Mouse (Mus musculus): ENCODE results near the gene Taf4. TPM values are rescaled to one million over a fixed set of nuclear protein-coding genes. Genes with fewer than 3 reads are reported as not detected.

Gene Taf4
- polyA plus RNA-seq, 1 experiment from 2014 or later, result 2.1 TPM

GRCm38 (mm10) chr2:179934165-179934564 is 42.3 kb downstream of the Taf4 start:
- Histone ChIP-seq H3K4me2 (no peak overlapping the region), H3K36me3 (peaks cover 16% of the 10 kb centered on the region), H3K9ac (no peak overlapping the region), H3K9me3 (replicated peaks) (no peaks in the 10 kb centered on the region), H3K4me1 (replicated peaks) (no peaks in the 10 kb centered on the region), H3K27me3 (no peaks in the 10 kb centered on the region), H3K4me3 (no peak overlapping the region), H3K27ac (no peak overlapping the region)
- WGBS, result 79% methylated on average over 3 of the region's 3 CpGs
- ATAC-seq (replicated peaks; ENCODE audit: insufficient number of reproducible peaks, insufficient read depth, low FRiP score, low read depth), result no peak

GRCm38 (mm10) chr2:179931741-179932140 is 44.7 kb downstream of the Taf4 start:
- no peak for ATAC-seq (replicated peaks; ENCODE audit: insufficient number of reproducible peaks, insufficient read depth, low FRiP score, low read depth)
- Histone ChIP-seq H3K27ac (no peak overlapping the region), H3K4me3 (no peak overlapping the region), H3K4me2 (no peak overlapping the region), H3K9me3 (replicated peaks) (no peaks in the 10 kb centered on the region), H3K9ac (no peak overlapping the region), H3K27me3 (no peaks in the 10 kb centered on the region), H3K36me3 (peaks cover 16% of the 10 kb centered on the region), H3K4me1 (replicated peaks) (no peaks in the 10 kb centered on the region)
- WGBS, result 87% methylated on average over 16 of the region's 16 CpGs

DNA sequence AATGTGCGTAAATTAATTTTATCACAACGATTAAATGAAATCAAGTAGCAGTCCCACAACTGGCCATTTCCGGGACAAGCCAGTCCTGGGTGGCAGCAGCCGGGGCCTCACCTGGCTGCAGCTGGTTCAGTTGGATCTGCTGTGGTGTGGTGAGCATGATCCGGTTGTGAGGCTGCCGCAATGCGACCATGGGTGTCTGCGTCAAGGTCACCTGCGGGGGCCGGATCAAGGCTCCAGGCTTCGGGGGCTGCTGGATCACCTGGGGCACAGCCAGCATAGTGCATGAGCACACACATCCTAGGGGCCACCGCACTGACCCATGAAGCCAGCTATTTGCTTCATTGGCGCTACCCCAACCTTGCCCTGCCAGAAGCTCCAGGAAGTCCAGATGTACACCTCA is 47.3 kb downstream of the Taf4 start:
- Histone ChIP-seq H3K27me3 (no peaks in the 10 kb centered on the region), H3K4me2 (no peak overlapping the region), H3K27ac (no peak overlapping the region), H3K4me1 (replicated peaks) (no peaks in the 10 kb centered on the region), H3K9me3 (replicated peaks) (no peaks in the 10 kb centered on the region), H3K36me3 (peaks cover 37% of the 10 kb centered on the region), H3K9ac (no peak overlapping the region), H3K4me3 (no peak overlapping the region)
- 91% methylated on average over 13 of the region's 13 CpGs for WGBS
- ATAC-seq (replicated peaks; ENCODE audit: insufficient number of reproducible peaks, insufficient read depth, low FRiP score, low read depth), result no peak

DNA sequence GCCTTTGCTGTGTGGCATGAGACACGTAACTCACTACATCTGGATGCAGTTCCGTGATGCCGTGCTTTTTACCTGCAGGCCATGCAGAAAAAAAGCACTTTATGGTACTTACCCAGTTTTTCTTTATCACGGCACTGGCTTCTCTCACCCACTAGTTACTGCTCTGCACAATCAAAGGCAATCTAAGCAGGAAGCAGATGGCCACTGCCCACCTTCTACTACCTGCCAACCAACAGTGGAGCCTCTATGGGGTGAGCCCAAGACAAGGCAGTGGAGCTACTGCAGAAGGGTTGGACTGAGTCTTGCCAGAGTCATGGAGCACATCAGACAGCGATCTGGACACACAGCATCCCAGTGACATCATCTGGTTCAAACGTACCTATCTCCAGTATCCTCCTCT is 52.4 kb downstream of the Taf4 start:
- 89% methylated on average over 6 of the region's 6 CpGs for WGBS
- Histone ChIP-seq H3K4me3 (no peak overlapping the region), H3K9ac (no peak overlapping the region), H3K4me2 (no peak overlapping the region), H3K9me3 (replicated peaks) (no peaks in the 10 kb centered on the region), H3K36me3 (peaks cover 60% of the 10 kb centered on the region), H3K27ac (no peak overlapping the region), H3K27me3 (no peaks in the 10 kb centered on the region), H3K4me1 (replicated peaks) (no peaks in the 10 kb centered on the region)
- ATAC-seq (replicated peaks; ENCODE audit: insufficient number of reproducible peaks, insufficient read depth, low FRiP score, low read depth), result no peak

DNA sequence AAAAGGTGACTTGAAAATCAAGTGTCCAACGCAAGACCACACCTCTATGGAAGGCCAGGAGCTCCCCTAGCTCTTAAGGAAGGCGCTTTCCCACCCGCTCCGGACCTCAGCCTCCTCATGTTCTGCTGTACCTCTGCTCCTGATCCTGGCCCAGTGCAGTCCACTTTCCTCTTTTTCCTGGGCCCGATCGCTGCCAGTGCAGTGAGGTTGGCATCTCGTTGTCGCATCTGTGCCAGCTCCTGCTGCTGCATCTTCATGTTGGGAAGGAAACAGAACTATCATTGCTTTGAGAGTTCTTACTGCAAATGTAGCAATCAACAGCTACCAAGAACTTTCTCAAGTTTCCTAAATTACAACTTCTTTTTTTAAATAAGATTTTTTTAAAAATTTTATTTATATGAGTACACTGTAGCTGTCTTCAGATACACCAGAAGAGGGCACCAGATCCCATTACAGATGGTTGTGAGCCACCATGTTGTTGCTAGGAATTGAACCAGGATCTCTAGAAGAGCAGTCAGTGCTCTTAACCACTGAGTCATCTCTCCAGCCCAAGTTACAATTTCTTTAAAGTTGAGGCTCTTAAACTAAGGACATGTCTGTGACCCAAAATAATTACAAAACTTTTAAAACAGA is 55.3 kb downstream of the Taf4 start:
- Histone ChIP-seq H3K27ac (no peak overlapping the region), H3K9me3 (replicated peaks) (no peaks in the 10 kb centered on the region), H3K9ac (no peak overlapping the region), H3K4me3 (no peak overlapping the region), H3K4me1 (replicated peaks) (no peaks in the 10 kb centered on the region), H3K4me2 (no peak overlapping the region), H3K36me3 (peaks cover 68% of the 10 kb centered on the region), H3K27me3 (no peaks in the 10 kb centered on the region)
- 92% methylated on average over 8 of the region's 8 CpGs for WGBS
- ATAC-seq (replicated peaks; ENCODE audit: insufficient number of reproducible peaks, insufficient read depth, low FRiP score, low read depth), result no peak

DNA sequence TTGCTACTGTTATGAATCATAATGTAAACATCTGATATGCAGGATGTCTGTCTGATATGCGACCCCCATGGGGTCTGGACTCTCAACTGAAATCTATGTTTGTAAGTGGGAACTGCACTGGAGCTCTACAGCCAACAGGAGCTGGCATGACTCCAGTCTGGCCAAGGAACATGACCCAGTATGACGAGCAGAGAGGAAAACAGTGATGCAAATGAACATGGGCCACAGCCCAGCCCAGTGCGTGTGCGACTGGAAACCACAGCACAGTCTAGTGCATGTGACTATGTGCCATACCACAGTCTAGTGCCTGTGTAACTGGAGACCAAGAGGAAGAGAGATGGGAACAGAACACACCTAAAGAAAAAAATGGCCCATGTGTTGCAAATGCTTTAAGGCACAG is 56.4 kb downstream of the Taf4 start:
- Histone ChIP-seq H3K9ac (no peak overlapping the region), H3K4me1 (replicated peaks) (no peaks in the 10 kb centered on the region), H3K4me3 (no peak overlapping the region), H3K36me3 (peaks cover 65% of the 10 kb centered on the region), H3K9me3 (replicated peaks) (no peaks in the 10 kb centered on the region), H3K27me3 (no peaks in the 10 kb centered on the region), H3K4me2 (no peak overlapping the region), H3K27ac (no peak overlapping the region)
- no peak for ATAC-seq (replicated peaks; ENCODE audit: insufficient number of reproducible peaks, insufficient read depth, low FRiP score, low read depth)
- WGBS, result 67% methylated on average over 4 of the region's 4 CpGs

- Histone ChIP-seq H3K27me3 (no peaks in the 10 kb centered on the region), H3K4me1 (replicated peaks) (no peaks in the 10 kb centered on the region), H3K27ac (no peak overlapping the region), H3K4me3 (no peak overlapping the region), H3K9me3 (replicated peaks) (no peaks in the 10 kb centered on the region), H3K9ac (no peak overlapping the region), H3K4me2 (no peak overlapping the region), H3K36me3 (peaks cover 63% of the 10 kb centered on the region)
- WGBS, result 37% methylated on average over 5 of the region's 5 CpGs
- peak; percentile 63; the same call in 1 of the 2 replicates for ATAC-seq (replicated peaks; ENCODE audit: insufficient number of reproducible peaks, insufficient read depth, low FRiP score, low read depth)
Observed at GRCm38 (mm10) chr2:179916877-179917673, 59.4 kb downstream of the Taf4 start.

GRCm38 (mm10) chr2:179914246-179914645 is 62.2 kb downstream of the Taf4 start:
- Histone ChIP-seq H3K27ac (no peak overlapping the region), H3K27me3 (no peaks in the 10 kb centered on the region), H3K9ac (no peak overlapping the region), H3K36me3 (peaks cover 46% of the 10 kb centered on the region), H3K4me3 (no peak overlapping the region), H3K4me2 (no peak overlapping the region), H3K9me3 (replicated peaks) (no peaks in the 10 kb centered on the region), H3K4me1 (replicated peaks) (no peaks in the 10 kb centered on the region)
- WGBS, result 69% methylated on average over 2 of the region's 2 CpGs
- ATAC-seq (replicated peaks; ENCODE audit: insufficient number of reproducible peaks, insufficient read depth, low FRiP score, low read depth), result no peak

GRCm38 (mm10) chr2:179913349-179913748 is 63.1 kb downstream of the Taf4 start:
- no peak overlapping the region for H3K9ac ChIP-seq
- ATAC-seq (replicated peaks; ENCODE audit: insufficient number of reproducible peaks, insufficient read depth, low FRiP score, low read depth), result no peak
- no peak overlapping the region for H3K27ac ChIP-seq
- no peaks in the 10 kb centered on the region for H3K4me1 ChIP-seq (replicated peaks)
- no peak overlapping the region for H3K4me2 ChIP-seq
- H3K27me3 ChIP-seq, result no peaks in the 10 kb centered on the region
- no peaks in the 10 kb centered on the region for H3K9me3 ChIP-seq (replicated peaks)
- H3K4me3 ChIP-seq, result no peak overlapping the region
- H3K36me3 ChIP-seq, result peaks cover 46% of the 10 kb centered on the region
- WGBS, result 88% methylated on average over 15 of the region's 15 CpGs

- Histone ChIP-seq H3K4me2 (no peak overlapping the region), H3K4me1 (replicated peaks) (no peaks in the 10 kb centered on the region), H3K9ac (no peak overlapping the region), H3K4me3 (no peak overlapping the region), H3K36me3 (peaks cover 46% of the 10 kb centered on the region), H3K9me3 (replicated peaks) (no peaks in the 10 kb centered on the region), H3K27ac (no peak overlapping the region), H3K27me3 (no peaks in the 10 kb centered on the region)
- 73% methylated on average over 12 of the region's 12 CpGs for WGBS
- ATAC-seq (replicated peaks; ENCODE audit: insufficient number of reproducible peaks, insufficient read depth, low FRiP score, low read depth), result no peak
Observed at GRCm38 (mm10) chr2:179912911-179913310, 63.5 kb downstream of the Taf4 start.

DNA sequence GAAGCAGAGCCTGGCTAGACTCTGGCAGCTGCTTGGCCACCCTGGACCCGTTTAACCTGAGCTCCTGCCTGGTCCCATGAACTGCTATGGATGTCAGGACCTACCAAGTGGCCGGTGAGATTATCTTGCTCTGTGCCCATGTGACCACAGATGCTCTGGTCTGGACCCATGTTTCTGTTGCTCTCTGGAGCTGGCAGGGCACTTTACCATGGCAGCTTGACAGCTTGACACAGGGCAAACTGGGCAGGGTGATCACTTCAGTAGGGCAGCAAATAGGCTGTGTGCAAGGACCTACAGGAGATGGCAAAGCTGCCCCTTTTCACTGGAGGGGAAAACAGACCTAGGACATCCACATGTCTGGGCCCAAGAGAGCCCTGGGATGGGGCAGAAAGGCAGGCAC is 79.5 kb downstream of the Taf4 start:
- Histone ChIP-seq H3K27me3 (0 out of 2 replicates have a peak, but pooled peaks cover 4% of the 10 kb centered on the region), H3K4me1 (replicated peaks) (no peaks in the 10 kb centered on the region), H3K9ac (no peak overlapping the region), H3K9me3 (replicated peaks) (no peaks in the 10 kb centered on the region), H3K27ac (no peak overlapping the region), H3K4me2 (no peak overlapping the region), H3K4me3 (no peak overlapping the region), H3K36me3 (no peaks in the 10 kb centered on the region)
- no peak for ATAC-seq (replicated peaks; ENCODE audit: insufficient number of reproducible peaks, insufficient read depth, low FRiP score, low read depth)
- WGBS, result 64% methylated on average over 2 of the region's 2 CpGs

DNA sequence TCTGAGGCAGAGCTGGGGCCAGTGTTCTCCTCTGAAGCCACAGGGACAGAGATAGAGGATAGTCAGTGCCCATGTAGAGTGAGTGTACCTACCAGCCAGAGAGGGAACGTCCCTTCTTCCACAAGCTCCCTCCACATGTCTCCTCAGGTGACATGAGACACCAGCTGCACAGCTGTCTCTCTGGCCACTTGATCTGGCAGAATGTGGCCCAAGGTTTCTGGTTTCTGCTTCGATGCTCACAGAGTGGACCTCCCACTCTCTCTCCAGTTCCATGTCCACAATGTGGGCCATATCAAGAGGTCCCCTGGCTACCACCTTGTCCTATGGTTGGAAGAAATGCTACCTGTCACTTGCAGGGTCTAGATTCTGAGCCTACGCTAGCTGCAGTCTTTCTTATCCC is 85.4 kb downstream of the Taf4 start:
- no peaks in the 10 kb centered on the region for H3K27me3 ChIP-seq
- no peaks in the 10 kb centered on the region for H3K36me3 ChIP-seq
- no peak overlapping the region for H3K27ac ChIP-seq
- H3K4me3 ChIP-seq, result no peak overlapping the region
- H3K9me3 ChIP-seq (replicated peaks), result no peaks in the 10 kb centered on the region
- 65% methylated on average over 3 of the region's 3 CpGs for WGBS
- no peak for ATAC-seq (replicated peaks; ENCODE audit: insufficient number of reproducible peaks, insufficient read depth, low FRiP score, low read depth)
- no peak overlapping the region for H3K9ac ChIP-seq
- no peaks in the 10 kb centered on the region for H3K4me1 ChIP-seq (replicated peaks)
- no peak overlapping the region for H3K4me2 ChIP-seq

Data from heart, embryonic 15.5 days (tissue).